Mouse (Mus musculus): ENCODE data around the gene Trim65.
A peak's percentile ranks its signal among the peaks of the same experiment; 100 is the strongest.

DNA sequence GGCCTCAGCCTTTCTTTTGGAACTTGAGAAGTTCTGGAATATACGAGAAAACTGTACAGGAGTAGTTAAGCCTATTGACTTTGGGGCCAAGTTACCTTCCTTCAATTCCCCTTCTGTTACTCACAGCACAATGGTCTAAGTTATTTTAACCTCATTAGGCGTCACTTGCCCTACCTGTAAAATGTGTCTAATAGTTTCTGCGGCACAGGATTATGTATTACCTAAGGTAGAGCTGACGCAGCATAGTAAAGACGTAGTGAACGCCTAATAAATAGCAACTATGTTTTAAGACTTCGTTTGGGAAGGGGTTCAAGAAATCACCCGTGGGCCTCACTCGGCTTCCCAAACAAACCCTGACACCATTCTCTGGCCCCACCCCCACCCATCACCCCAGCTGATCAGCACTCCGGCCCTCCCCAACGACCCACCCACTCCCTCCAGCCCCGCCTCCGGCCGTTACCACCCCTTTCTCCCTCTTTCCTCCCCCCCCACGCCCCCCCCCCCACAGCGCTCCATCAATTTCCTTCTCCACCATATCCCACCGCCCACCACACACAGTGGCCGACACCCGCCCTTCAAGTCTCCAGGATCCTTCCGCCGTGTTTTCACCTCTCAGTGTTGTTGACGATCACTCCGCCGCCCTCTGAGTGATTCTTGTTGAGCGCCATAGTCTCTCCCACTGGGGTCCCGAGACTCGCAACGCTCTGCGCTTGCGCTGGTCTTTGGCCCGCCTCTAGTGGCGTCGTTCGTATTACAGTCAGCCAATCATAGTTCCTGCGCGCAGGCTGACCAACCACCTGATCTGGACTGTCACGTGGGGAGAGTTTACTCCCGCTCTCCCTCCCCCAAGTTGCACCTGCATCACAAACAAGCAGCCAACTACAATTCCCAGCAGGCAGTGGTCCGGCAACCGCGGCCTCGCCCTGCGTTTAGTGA is 44.4 kb downstream of the Trim65 start, which contains the start of gene Wbp2:
- TF ChIP-seq CTCF (IDR thresholded peaks at IDR 0.05; ENCODE audit: low read depth) (peak; percentile 25), EP300 (IDR thresholded peaks at IDR 0.05; ENCODE audit: low read depth) (peak; percentile 81)

Data from heart, postnatal 0 days (tissue).